Mouse (Mus musculus) cortical plate, adult 2 months (tissue): Measurements from ENCODE around the gene 9230104L09Rik.

Experiments
- CTCF ChIP-seq: fragments of 200-500 bp; IDR thresholded peaks from 2 replicates; pipeline ENCODE4 v1.5.1; 2011; ENCODE audit warnings: mild to moderate bottlenecking, control low read depth, low read length; ENCODE audit not compliant: insufficient read depth; ENCODE audit errors: extremely low read depth
- POLR2A ChIP-seq: fragments of 200-500 bp; IDR thresholded peaks from 2 replicates; pipeline ENCODE4 v1.6.1; 2011; ENCODE audit warnings: mild to moderate bottlenecking, low read length, control low read depth; ENCODE audit not compliant: insufficient read depth; ENCODE audit errors: extremely low read depth

- TF ChIP-seq CTCF = no peak
- TF ChIP-seq POLR2A = no peak
Measured at GRCm38 (mm10) chr2:148893107-148893506, 28.3 kb upstream of the 9230104L09Rik start.
